Mouse (Mus musculus) natural killer cell, adult 2 months (primary cell): ENCODE results near the gene Hspa14.
A peak's percentile ranks its signal among the peaks of the same experiment; 100 is the strongest.

Experiments used
- DNase-seq, 2 experiments: peaks; one replicate each; pipeline ENCODE4 v3.0.0; 2022; ENCODE audit warnings: low spot score in 2 of 2

Hspa14 gene

DNA sequence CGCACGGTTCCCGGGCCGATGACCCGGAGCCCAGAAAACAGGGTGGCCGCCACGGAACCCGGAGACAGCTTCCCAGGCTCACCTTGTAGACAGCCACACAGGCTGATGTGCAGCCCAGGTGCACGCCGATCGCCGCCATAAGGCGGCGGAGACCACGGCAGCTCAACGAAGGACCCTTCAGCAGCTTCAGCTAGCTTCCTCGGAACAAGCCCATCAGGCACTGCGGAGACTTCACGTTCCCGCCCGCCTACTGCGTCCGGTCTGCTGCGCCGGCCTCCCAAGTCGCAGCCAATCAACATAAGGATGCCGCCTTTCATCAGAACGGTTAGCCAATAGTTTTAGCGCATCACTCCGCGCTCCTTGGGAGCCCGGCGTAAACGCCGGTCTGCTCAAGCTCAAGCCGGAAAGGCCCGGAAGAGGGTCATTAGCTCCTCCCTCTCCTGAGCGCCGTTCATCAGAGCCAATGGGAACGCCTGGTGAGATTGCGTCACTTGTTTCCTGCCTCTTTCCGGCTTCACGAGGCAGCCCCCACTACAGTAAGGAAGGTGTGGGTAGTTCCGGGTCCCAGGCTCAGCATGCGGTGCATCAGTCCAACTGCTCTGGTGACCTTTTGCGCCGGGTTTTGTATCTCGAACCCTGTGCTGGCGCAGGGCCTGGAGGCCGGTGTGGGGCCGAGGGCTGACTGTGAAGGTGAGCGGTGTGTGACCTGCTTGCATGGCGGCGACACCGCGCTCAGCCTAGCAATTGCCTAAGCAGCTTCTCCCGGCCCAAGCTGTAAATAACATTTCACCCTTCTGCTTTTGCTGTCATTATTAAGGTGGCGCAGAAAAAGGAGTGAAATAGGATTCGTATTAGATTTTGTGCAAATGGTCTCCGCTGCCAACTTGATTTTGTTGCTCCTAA, at the start of gene Hspa14, which contains the start of the genes Gm45902 and Cdnf:
Gene Hspa14, minus strand, starts transcription at position 263 of the 903 bp plus-strand sequence.
Gene Gm45902, minus strand, starts transcription at position 239 of the 903 bp plus-strand sequence.
Gene Cdnf, plus strand, starts transcription at position 479 of the 903 bp plus-strand sequence.
- DNase-seq, result peak; percentile 98

DNA sequence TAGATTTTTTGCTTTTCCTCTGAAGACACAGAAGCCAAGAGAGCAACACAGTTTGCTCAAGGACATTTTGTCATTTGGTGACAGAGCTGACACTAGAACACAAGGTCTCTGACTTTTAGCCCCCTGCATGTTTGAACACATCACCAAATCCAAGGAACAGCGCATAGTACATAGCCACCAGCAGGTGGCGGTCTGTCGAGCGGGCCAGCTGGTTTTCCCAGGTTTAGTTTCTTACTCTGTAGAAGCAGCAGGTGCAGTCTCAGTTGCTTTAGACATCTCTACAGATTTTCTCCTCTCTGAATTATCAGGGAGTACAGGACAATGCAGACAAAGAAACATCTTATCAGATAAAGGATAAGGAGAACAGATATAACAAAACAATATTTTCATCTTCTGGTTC, 34.0 kb upstream of the Hspa14 start:
- peak; percentile 29 to 60 for DNase-seq

DNA sequence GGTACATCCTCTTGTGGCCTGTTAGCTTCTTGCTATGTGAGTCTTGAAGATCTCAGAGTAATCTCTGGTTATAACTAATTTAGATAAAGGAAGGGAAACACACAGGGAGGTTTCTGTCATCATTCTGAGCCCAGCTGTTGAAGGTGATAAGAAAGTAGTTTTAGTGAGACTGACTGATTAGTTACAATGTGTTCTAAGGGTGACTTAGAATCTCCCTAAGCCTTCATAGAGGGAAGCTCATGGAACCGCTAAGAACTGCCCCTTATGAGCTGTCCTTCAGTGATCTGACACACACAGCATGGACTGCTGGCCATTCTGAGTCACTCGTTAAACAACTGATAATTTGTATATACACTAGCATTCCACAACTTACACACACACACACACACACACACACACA, 33.4 kb upstream of the Hspa14 start:
- DNase-seq, result no peak

DNA sequence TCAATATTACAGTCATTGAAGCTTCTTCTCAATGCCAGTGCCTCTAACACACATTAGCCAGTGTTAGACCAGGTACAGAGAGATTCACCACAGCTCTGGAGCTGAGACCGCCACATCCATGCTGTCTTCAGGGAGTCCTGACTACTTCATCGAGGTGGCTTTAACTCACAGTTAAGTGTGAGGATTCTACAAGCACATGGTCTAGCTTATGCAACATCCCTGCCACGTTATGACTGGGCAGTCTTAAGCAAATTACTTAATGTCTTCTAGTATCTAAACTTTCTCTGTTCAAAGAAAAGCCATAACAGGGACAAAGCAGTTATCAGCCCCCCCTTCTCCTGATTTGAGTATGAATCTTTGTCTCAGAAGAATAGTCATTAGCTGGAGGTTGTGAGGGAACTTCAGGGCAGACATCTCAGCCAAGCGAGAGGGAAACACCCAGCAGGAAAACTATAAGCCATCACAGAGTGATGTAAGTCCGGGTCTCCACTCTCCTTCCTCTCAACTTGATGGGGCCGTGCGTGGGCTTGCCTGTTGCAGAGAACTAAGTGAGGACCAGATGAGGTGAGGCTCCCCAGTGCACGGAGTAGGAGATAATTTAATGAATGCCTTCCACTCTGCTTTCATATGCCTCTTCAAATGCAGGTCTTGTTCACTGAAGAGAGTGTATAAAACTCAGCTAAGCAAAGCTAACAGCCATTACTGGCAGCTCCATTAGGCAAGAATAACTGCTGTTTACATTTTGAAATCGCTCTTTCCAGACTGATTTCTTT, 28.9 kb upstream of the Hspa14 start:
- DNase-seq, result no peak

DNA sequence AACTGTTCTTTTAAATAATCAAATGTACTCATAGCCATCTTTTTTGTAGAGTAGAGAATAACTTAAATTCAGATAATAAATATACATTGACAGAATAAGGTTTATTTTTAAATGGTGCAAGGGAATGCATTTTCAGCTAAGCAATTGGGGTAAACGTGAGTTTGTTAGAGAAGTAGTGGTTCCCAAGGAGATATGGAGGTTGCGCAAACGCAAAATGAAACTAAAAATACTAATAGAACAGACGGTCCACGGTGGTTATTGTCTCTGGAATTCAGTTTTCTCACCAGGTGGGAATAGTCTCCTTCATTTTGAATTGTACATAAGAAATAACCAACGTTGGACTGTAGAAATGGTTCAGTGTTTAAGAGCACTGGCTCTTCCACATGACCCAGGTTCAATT, 13.7 kb upstream of the Hspa14 start:
- DNase-seq, result no peak

DNA sequence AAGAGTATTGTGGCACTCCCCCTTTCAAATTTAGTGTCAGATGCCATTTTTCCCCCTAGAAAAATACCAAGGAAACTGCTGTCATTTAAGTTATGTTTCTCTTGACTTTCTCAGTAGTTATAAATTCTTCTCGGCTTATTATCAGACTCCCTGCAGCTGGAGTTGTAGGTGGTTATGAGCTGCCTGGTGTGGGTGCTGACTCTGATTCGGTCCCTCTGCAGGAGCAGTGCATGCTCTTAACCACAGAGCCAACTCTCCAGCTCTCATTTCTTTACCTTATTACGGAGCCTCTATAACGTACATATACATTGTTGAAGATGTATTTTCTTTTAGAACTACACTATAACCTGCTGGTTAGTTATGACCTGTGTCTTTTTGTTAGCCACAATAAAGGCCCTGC, 9.9 kb upstream of the Hspa14 start:
- no peak for DNase-seq

DNA sequence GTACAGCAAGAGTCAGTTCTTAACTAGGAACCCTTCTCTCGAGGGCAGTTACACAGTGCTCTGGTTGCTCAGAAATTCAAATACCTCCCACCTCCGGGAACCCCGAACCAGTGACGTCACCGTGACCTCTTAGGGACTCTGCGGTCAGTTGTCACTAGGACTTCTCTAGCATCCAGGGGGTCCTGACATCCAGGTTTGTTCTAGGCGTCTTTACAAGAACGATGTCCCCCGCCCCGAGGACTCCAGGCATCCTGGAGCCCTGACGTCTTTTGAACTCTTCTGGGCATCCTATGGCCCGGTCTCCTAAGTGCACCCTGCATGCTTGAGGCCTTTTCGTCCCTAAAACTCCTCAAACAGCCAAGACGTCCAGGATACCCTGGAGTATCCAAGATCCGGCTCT, 538 bp downstream of the Hspa14 start:
- peak; percentile 36 to 45 for DNase-seq

DNA sequence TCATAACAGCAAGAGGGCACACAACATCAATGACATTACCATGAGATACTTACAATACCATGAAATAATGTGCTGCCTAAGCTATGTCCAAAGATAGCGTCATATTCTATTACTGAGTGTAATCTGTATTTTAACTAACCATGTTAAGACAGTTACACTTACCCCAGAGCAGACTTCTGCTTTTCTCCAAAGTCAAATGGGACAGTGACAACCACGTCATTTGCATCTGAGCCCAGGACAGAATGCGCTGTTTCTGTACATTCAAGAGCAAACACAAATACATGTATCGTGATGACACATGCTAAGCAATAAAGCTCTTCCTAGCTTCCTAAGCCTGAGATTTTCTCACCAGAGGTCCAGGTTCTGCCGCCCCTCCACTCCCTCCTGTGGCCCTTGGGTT, 11.7 kb downstream of the Hspa14 start:
- peak in 1 of 2 experiments; percentile 24 for DNase-seq

DNA sequence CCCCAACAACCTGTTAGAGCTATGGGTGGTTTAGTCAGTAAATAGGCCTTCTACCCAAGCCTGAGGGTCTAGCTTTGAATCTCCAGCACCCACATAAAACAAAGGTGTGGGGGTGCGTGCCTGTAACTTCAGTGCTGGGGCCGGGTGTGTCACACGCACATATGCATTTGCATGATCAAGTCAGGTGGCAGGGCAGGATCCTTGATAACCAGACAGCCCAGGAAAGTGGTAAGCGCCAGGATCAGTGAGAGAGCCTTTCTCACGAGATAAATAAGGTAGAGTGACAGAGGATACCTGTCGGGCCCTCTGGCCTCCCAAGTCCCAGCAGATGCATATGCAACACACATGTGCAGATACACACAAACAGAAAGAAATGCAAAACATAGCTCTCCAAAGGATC, 13.1 kb downstream of the Hspa14 start:
- DNase-seq, result no peak

DNA sequence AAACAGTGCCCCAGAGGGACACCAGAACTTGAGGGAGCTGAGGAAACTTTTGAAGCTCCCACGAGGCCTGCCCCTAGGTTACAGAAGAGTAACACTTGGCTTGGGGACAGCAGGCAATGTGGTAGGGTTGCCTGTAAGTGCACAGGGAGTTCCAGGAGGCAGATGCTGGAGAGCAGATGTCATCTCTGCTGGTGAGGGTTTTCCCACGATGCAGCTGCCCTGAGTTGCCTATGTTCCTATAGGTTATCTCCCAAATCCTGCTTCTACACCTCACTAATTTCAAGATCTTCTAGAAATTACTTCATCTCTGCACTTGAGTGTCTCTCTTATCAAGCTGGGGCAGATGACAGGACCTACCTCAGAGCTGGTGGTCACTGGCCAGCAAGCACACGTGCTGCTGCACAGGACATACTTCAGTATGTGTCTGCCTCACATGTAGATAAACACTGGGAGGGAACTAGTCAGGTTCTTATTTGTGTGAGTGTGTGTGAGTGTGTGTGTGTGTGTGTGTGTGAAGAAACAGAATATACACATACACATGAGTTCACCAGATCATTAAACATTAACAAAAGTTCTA, 18.7 kb downstream of the Hspa14 start:
- DNase-seq, result no peak

DNA sequence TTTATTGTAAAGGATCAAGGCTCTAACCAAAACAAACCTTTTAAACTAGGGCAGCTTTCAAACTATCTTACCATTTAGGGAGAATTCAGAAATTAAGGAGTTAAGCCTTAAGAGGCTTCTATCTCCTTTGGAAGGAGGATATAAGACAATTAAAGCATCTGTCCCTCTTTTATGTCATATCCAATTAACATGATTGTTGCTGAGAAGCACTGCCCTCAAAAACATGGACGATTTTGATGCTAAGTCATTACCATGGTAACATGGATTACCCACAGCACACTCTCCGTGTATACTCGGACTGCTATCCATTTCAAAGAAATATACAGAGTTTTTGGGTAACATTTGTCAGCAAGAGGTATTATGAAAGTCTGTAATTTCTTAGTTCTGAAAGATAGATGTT, 22.8 kb downstream of the Hspa14 start:
- no peak for DNase-seq

DNA sequence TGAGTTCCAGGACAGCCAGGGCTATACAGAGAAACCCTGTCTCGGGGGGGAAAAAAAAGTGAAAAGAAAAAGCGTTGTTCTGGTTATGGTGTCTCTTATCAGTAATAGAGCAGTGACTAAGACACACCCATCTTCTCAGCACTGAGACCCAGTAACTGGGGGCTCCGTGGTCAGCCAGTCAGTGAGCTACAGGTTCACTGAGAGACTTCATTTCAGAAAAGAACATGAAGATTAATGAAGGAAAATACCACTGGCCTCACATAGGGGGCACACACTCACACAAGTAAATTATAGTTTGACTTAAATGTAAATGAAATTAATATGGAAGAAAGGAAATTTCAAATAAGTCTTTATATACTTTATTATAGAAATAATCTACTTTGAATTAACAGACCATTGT, 32.4 kb downstream of the Hspa14 start:
- no peak for DNase-seq

DNA sequence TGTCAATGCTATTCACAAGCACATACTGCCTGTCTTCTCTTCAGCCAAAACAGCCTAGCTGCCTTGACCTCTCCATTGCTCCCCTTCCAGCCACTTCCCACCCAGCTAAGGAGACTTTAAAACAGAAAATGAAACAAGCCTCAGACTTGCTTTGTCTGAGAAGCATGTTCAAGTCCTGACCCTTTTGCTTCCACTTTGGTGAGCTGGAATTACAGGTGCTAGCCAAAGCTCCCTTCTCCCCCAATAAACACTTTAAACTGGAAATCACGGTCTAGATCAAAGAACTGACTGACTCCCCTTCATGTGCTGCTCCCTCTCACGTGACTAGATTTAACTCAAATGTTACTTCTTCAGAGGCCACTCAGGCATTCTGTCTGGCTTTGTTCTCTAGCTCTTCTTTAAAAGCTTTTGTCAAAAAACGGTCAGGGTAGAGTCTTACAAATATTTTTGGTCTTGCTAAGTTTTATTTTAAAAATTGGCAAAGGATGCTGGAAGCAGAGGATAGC, 36.8 kb downstream of the Hspa14 start:
- DNase-seq, result peak in 1 of 2 experiments; percentile 2

DNA sequence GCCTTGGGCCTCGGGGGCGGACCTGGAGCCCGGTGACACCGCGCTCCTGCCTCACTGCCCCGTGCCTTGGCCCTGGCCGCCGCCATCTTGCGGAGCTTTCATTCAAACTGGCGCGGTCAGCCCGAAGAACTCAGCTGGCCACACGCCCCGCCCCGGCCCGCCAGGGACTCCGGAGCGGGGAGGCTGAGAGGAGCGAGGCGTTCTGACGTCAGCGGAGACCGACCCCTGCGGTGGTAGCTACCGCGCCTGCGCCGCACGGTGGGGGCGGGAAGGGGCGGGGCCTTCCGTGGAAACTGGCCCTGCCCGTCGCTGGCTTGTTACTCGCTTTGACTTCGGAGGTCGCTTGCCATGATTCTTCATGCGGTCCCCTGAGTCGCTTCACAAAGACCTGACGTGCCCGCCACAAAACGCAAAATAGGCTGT, 37.7 kb downstream of the Hspa14 start, which contains the start of gene Suv39h2:
Gene Suv39h2, minus strand, starts transcription at position 171 of the 423 bp plus-strand sequence.
- peak; percentile 96 to 97 for DNase-seq

DNA sequence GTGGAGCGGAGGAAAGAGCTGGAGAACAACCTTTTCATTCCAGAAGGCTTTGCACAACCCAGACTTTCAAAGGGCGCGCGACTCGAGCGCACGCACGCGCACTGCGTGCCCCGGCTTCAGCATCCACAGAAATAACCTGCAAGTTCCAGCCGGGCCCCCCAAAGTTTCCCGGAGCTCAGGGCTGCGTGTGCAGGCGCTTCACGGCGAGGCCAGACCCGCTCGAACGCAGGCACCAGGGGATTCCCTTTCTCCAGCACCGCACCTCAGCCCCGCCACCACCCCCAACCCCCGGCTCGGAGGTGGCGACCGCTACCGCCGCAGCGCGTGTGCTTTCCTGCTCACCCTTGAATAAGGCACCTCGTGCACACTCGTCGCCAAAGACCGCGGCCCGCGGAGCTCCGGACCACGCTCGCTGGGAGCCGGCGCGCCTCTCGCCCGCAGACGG, 38.2 kb downstream of the Hspa14 start:
- no peak for DNase-seq

DNA sequence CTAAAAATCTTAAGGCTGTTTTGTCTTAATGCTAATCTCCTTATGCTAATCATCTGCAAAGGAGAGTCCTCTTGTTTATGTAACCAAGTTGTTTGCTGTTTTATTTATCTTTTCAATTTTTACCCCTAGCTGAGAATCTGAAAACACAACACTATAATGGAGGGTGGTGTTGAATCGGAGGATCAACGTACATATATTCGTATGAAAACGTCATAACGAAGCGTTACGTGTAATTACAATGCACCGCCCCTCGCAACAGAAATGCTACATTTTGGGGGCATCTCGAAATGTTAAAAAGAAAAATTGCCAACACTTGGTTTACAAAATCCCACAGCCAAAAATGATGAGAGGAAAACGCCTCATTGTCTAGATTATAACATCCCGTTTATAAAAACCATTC, 38.7 kb downstream of the Hspa14 start:
- peak in 1 of 2 experiments; percentile 5 for DNase-seq

DNA sequence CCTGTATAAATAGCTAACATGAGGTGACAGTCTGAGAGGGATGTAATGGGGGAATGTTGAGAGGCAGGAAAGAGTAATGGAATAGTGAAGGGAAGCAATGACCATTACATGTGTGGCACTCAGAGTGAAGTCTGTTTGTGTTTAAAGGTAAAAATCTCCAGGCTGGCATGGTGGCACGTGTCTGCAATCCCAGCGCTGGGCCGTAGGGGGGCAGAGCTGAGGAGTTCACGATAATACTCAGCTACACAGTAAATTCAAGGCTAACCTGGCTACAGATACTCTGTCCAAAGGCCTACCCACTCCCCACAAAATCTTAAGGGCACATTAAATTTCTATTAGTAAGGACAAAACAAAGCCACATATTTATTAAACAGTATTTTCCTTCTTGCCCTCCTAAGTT, 56.0 kb downstream of the Hspa14 start:
- no peak for DNase-seq

DNA sequence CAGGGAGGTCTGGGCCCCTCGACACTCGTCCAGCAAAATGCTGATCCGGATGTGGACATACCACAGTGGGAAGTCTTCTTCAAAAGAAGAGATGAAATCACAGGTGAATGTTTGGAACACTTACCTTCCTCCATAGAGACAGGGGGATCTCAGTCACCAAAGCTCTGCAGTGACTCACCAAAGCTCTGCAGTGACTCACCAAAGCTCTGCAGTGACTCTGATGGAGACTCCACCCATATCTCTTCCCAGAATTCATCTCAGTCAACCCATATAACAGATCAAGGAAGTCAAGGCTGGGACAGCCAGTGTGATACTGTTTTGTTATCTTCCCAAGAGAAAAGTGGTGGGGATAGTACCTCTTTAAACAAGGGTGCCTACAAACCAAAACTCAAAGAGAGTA, 59.5 kb downstream of the Hspa14 start:
- no peak for DNase-seq

DNA sequence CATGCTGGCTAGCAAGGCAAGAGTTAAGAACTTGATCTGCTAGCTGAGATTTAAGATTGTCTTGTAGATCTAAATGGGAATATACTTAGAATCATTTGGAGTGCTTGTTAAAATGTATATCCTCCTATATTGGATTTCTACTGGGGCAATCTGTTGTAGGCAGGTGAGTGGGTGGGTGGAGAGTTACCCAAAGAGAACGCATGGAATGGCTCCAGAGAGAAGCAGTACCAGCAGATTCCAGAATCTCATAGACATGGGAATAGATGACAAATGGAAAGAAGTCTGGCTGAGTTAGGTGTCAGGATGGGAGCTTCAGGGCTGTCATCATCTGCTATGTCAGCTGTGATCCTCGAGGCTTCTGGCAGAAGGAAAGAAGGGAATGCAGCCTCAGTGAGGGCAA, 63.2 kb downstream of the Hspa14 start:
- DNase-seq, result no peak

DNA sequence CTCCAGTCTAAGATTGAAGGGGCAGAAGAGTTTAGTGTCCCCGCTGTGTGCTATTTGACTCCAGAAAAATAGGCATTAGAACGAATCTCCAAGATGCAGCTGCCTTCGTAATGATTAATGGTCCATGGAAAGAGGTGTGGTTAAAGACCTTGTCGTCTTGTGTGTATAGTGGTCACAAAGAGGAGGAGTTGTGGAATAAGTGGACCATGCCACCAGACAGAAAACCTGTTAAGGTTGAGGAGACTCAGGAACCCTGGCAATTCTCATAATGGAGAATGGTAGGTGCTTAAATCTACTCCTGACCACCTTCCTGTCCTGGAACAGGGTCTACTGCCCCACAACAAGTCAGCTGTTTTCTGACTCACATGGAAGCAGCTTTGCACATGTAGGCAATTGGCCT, 66.6 kb downstream of the Hspa14 start:
- no peak for DNase-seq

DNA sequence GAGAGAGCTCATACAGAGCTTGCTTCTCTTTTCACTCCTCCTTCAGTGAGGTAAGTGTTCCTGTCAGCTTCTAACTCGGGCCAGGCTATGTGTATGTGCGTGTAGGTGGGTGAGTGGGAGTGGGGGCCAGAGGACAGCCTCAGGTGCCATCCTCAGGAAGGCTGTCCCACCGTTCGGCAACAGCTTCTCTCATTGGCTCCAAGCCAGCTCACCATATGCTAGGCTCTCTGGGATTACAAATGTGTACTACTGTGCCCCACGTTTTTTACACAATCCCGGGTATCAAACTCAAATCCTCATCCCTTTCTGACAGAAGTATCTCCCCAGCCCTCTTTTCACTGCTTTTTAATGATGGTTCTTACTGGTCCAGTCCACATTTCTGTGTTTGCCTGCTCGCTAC, 68.4 kb downstream of the Hspa14 start:
- no peak for DNase-seq
